Mouse (Mus musculus) hindbrain, embryonic 14.5 days (tissue): ENCODE measurements at regions not wholly inside any gene's neighbourhood (a gene's known extent, or its start where the extent isn't known, plus 50 kb on each side); places are given as distances from the start of the nearest gene placed in this dataset.
A peak's percentile ranks its signal among the peaks of the same experiment; 100 is the strongest.

Source experiments
- ATAC-seq: fragments of 200-750 bp; cut with Nextera tagmentation; 2 replicates; pipeline ENCODE4 v1.8.0; 2017; ENCODE audit warnings: moderate number of reproducible peaks, mild to moderate bottlenecking, moderate TSS enrichment, moderate library complexity; ENCODE audit not compliant: low FRiP score
- DNase-seq: peaks from one replicate; pipeline ENCODE4 v3.0.0-alpha.2; 2015; ENCODE audit warnings: low spot score
- H3K27ac ChIP-seq: fragments of 300-500 bp; sonication (generic); 2 replicates; pipeline ENCODE4 v1.5.1; 2014; ENCODE audit warnings: mild to moderate bottlenecking, moderate library complexity
- H3K27me3 ChIP-seq: fragments of 300-500 bp; sonication (generic); 2 replicates; pipeline ENCODE4 v1.6.1; 2014; ENCODE audit warnings: mild to moderate bottlenecking, low read length, mixed read lengths; ENCODE audit not compliant: control insufficient read depth, insufficient read depth
- H3K36me3 ChIP-seq: fragments of 300-500 bp; sonication (generic); replicated peaks from 2 replicates; pipeline ENCODE4 v1.6.1; 2014; ENCODE audit not compliant: control insufficient read depth, insufficient read depth
- H3K4me1 ChIP-seq: fragments of 300-500 bp; sonication (generic); replicated peaks from 2 replicates; pipeline ENCODE4 v1.6.1; 2014; ENCODE audit warnings: antibody characterized with exemption, low read length, mixed read lengths; ENCODE audit not compliant: control insufficient read depth, insufficient read depth
- H3K4me2 ChIP-seq: fragments of 300-500 bp; sonication (generic); replicated peaks from 2 replicates; pipeline ENCODE4 v1.6.1; 2014; ENCODE audit warnings: mild to moderate bottlenecking, moderate library complexity
- H3K4me3 ChIP-seq: fragments of 300-500 bp; sonication (generic); replicated peaks from 2 replicates; pipeline ENCODE4 v1.5.1; 2014; ENCODE audit warnings: mild to moderate bottlenecking, low read length
- H3K9ac ChIP-seq: fragments of 300-500 bp; sonication (generic); 2 replicates; pipeline ENCODE4 v1.6.1; 2014
- H3K9me3 ChIP-seq: fragments of 300-500 bp; sonication (generic); 2 replicates; pipeline ENCODE4 v1.6.1; 2016; ENCODE audit warnings: low read length; ENCODE audit not compliant: control insufficient read depth
- WGBS: fragments of 180-500 bp; shearing (Covaris S2); extraction: QIAGEN DNeasy Blood & Tissue Kit; methylation state at CpG from one replicate; pipeline ENCODE4 v1.1.7; 2014; 5-methylcytosine and 5-hydroxymethylcytosine counted together

- no peak for ATAC-seq
- no peaks in the 10 kb centered on the region for H3K9me3 ChIP-seq
- no peak for DNase-seq
- H3K4me2 ChIP-seq = no peak overlapping the region
- no peaks in the 10 kb centered on the region for H3K27me3 ChIP-seq
- H3K36me3 ChIP-seq = no peaks in the 10 kb centered on the region
- no peak overlapping the region for H3K9ac ChIP-seq
- no peak overlapping the region; the same call in 1 of the 2 replicates for H3K27ac ChIP-seq
- 65% methylated on average over 3 of the region's 3 CpGs for WGBS
- no peak overlapping the region for H3K4me3 ChIP-seq
- H3K4me1 ChIP-seq = no peaks in the 10 kb centered on the region
Measured at GRCm38 (mm10) chr15:69165482-69165801, 2664.7 kb upstream of the Lrrc6 start.

GRCm38 (mm10) chr15:69164581-69165481, 2664.1 kb upstream of the Lrrc6 start:
- ATAC-seq = peak; percentile 60; the same call in 1 of the 2 replicates
- no peak overlapping the region for H3K4me2 ChIP-seq
- no peaks in the 10 kb centered on the region for H3K36me3 ChIP-seq
- H3K4me3 ChIP-seq = no peak overlapping the region
- H3K27me3 ChIP-seq = no peaks in the 10 kb centered on the region
- H3K9me3 ChIP-seq = no peaks in the 10 kb centered on the region
- no peaks in the 10 kb centered on the region for H3K4me1 ChIP-seq
- WGBS = 41% methylated on average over 7 of the region's 7 CpGs
- H3K9ac ChIP-seq = no peak overlapping the region
- no peak for DNase-seq
- no peak overlapping the region; the same call in none of the 2 replicates for H3K27ac ChIP-seq

DNA sequence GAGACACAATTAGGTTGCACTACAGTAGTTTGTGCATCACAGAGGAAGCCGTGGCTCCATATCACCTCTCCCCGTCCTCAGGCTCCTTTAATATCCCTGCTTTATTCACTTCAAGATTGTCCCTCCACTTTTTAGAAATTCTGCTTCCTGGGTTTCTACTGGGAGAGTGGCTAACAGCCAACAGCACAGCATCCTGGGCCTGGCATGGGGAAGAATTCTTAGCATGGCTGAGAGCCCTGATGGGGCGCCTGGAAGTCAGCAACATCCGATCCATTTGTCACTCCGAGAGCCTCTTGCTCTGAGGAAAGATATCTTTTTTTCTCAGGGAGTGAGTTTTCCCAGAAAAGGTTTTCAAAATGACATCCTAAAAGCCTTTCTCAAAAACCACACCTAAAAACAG, 2660.3 kb upstream of the Lrrc6 start:
- no peak for DNase-seq
- no peak for ATAC-seq
- H3K9ac ChIP-seq = no peak overlapping the region
- 85% methylated on average over 5 of the region's 5 CpGs for WGBS
- no peaks in the 10 kb centered on the region for H3K4me1 ChIP-seq
- no peak overlapping the region for H3K27ac ChIP-seq
- no peaks in the 10 kb centered on the region for H3K36me3 ChIP-seq
- H3K9me3 ChIP-seq = no peaks in the 10 kb centered on the region
- H3K27me3 ChIP-seq = no peaks in the 10 kb centered on the region
- no peak overlapping the region for H3K4me2 ChIP-seq
- H3K4me3 ChIP-seq = no peak overlapping the region

GRCm38 (mm10) chr15:69158124-69158523, 2657.4 kb upstream of the Lrrc6 start:
- H3K27me3 ChIP-seq = no peaks in the 10 kb centered on the region
- H3K9me3 ChIP-seq = no peaks in the 10 kb centered on the region
- H3K36me3 ChIP-seq = no peaks in the 10 kb centered on the region
- DNase-seq (no peak), ATAC-seq (no peak)
- no peaks in the 10 kb centered on the region for H3K4me1 ChIP-seq
- 48% methylated on average over 5 of the region's 5 CpGs for WGBS
- no peak overlapping the region for H3K9ac ChIP-seq
- H3K27ac ChIP-seq = no peak overlapping the region
- no peak overlapping the region for H3K4me3 ChIP-seq
- H3K4me2 ChIP-seq = no peak overlapping the region
